Mouse (Mus musculus) midbrain, postnatal 0 days (tissue): Measurements from ENCODE around the gene Scaf4. TPM values are rescaled to one million over a fixed set of nuclear protein-coding genes. Genes with fewer than 3 reads are reported as not detected.
A peak's percentile ranks its signal among the peaks of the same experiment; 100 is the strongest.

Source experiments
- ATAC-seq: fragments of 200-750 bp; cut with Nextera tagmentation; 2 replicates; pipeline ENCODE4 v1.8.0; 2017; ENCODE audit warnings: moderate number of reproducible peaks, mild to moderate bottlenecking, moderate TSS enrichment, moderate library complexity; ENCODE audit not compliant: low FRiP score
- DNase-seq: peaks from one replicate; pipeline ENCODE4 v3.0.0-alpha.2; 2015; ENCODE audit warnings: low spot score
- H3K27ac ChIP-seq: fragments of 300-500 bp; sonication (generic); 2 replicates; pipeline ENCODE4 v1.5.1; 2014; ENCODE audit warnings: low read depth, mild to moderate bottlenecking, low read length, mixed read lengths
- H3K27me3 ChIP-seq: fragments of 300-500 bp; sonication (generic); 2 replicates; pipeline ENCODE4 v1.6.1; 2014; ENCODE audit warnings: low read length, control low read depth, mixed read lengths; ENCODE audit not compliant: insufficient read depth
- H3K36me3 ChIP-seq: fragments of 300-500 bp; sonication (generic); 2 replicates; pipeline ENCODE4 v1.6.1; 2014; ENCODE audit warnings: low read length, control low read depth, mixed read lengths; ENCODE audit not compliant: insufficient read depth
- H3K4me1 ChIP-seq: fragments of 300-500 bp; sonication (generic); 2 replicates; pipeline ENCODE4 v1.6.1; 2014; ENCODE audit warnings: mild to moderate bottlenecking, control low read depth, antibody characterized with exemption, low read length, mixed read lengths; ENCODE audit not compliant: insufficient read depth
- H3K4me2 ChIP-seq: fragments of 300-500 bp; sonication (generic); 2 replicates; pipeline ENCODE4 v1.6.1; 2014; ENCODE audit warnings: low read depth, mild to moderate bottlenecking, low read length, mixed read lengths; ENCODE audit not compliant: poor library complexity, severe bottlenecking
- H3K4me3 ChIP-seq: fragments of 300-500 bp; sonication (generic); 2 replicates; pipeline ENCODE4 v1.5.1; 2014; ENCODE audit warnings: low read depth, mild to moderate bottlenecking, low read length, moderate library complexity
- H3K9ac ChIP-seq: fragments of 300-500 bp; sonication (generic); replicated peaks from 2 replicates; pipeline ENCODE4 v1.6.1; 2014; ENCODE audit warnings: mild to moderate bottlenecking, low read length, moderate library complexity, mixed read lengths; ENCODE audit not compliant: poor library complexity, severe bottlenecking
- H3K9me3 ChIP-seq: fragments of 300-500 bp; sonication (generic); 2 replicates; pipeline ENCODE4 v1.6.1; 2016; ENCODE audit warnings: low read length, control low read depth
- CTCF ChIP-seq: IDR thresholded peaks from 2 replicates; pipeline ENCODE4 v1.5.1; 2016; ENCODE audit warnings: antibody characterized with exemption, mild to moderate bottlenecking
- WGBS: fragments of 180-500 bp; shearing (Covaris S2); extraction: QIAGEN DNeasy Blood & Tissue Kit; methylation state at CpG from one replicate; pipeline ENCODE4 v1.1.7; 2014; 5-methylcytosine and 5-hydroxymethylcytosine counted together
- polyA plus RNA-seq: library from polyadenylated mRNA; unstranded; fragments of >200 nt; fragmentation: Nextera tagmentation; extraction: Ambion mirVana; gene quantifications from 2 replicates; pipeline ENCODE4 v1.2.1, GENCODE M21; 2015
- total RNA-seq: library from RNA; depleted of rRNA; stranded (reverse); fragments of >200 nt; gene quantifications from 2 replicates; pipeline ENCODE4 v1.2.3, GENCODE M21; 2014

Gene Scaf4
- total and polyA plus RNA-seq, 2 experiments from 2014 or later, result 10.7 to 17.9 TPM

- Histone ChIP-seq H3K9ac (no peak overlapping the region), H3K4me3 (no peak overlapping the region), H3K27me3 (no peaks in the 10 kb centered on the region), H3K4me2 (no peak overlapping the region), H3K36me3 (no peaks in the 10 kb centered on the region), H3K4me1 (no peaks in the 10 kb centered on the region), H3K9me3 (no peaks in the 10 kb centered on the region), H3K27ac (no peak overlapping the region)
- peak; percentile 52 for TF ChIP-seq CTCF
- no peak for ATAC-seq
- 50% methylated on average over 13 of the region's 13 CpGs for WGBS
- peak; percentile 28 for DNase-seq
Measured at GRCm38 (mm10) chr16:90187453-90187852, 96.8 kb downstream of the Scaf4 start.

GRCm38 (mm10) chr16:90185928-90186588, 98.2 kb downstream of the Scaf4 start:
- no peak overlapping the region for H3K9ac ChIP-seq
- WGBS, result 45% methylated on average over 8 of the region's 8 CpGs

GRCm38 (mm10) chr16:90184135-90184534, 100.2 kb downstream of the Scaf4 start:
- ATAC-seq (no peak), DNase-seq (no peak)
- no peak overlapping the region for H3K27ac ChIP-seq
- no peaks in the 10 kb centered on the region for H3K36me3 ChIP-seq
- H3K27me3 ChIP-seq, result no peaks in the 10 kb centered on the region
- H3K4me1 ChIP-seq, result no peaks in the 10 kb centered on the region
- H3K9me3 ChIP-seq, result no peaks in the 10 kb centered on the region
- WGBS, result 89% methylated on average over 6 of the region's 6 CpGs
- H3K4me3 ChIP-seq, result no peak overlapping the region
- no peak for TF ChIP-seq CTCF
- H3K9ac ChIP-seq, result no peak overlapping the region
- H3K4me2 ChIP-seq, result no peak overlapping the region

More at GRCm38 (mm10) chr16:90185928-90186588, 98.2 kb downstream of the Scaf4 start:
- TF ChIP-seq CTCF, result peak; percentile 91
- peak; percentile 91 for DNase-seq
- no peaks in the 10 kb centered on the region for H3K36me3 ChIP-seq
- no peaks in the 10 kb centered on the region for H3K9me3 ChIP-seq
- no peak overlapping the region for H3K4me3 ChIP-seq
- H3K4me2 ChIP-seq, result no peak overlapping the region
- H3K27me3 ChIP-seq, result no peaks in the 10 kb centered on the region
- 0 out of 2 replicates have a peak, but pooled peaks have one; percentile 64 for ATAC-seq
- H3K4me1 ChIP-seq, result no peaks in the 10 kb centered on the region
- no peak overlapping the region for H3K27ac ChIP-seq

GRCm38 (mm10) chr16:90181673-90182072, 102.6 kb downstream of the Scaf4 start:
- Histone ChIP-seq H3K4me3 (no peak overlapping the region), H3K36me3 (no peaks in the 10 kb centered on the region), H3K27me3 (no peaks in the 10 kb centered on the region), H3K9me3 (no peaks in the 10 kb centered on the region), H3K9ac (no peak overlapping the region), H3K4me2 (no peak overlapping the region), H3K4me1 (no peaks in the 10 kb centered on the region), H3K27ac (no peak overlapping the region)
- DNase-seq (no peak), ATAC-seq (no peak)
- no peak for TF ChIP-seq CTCF
- 91% methylated on average over 8 of the region's 8 CpGs for WGBS

GRCm38 (mm10) chr16:90180975-90181374, 103.3 kb downstream of the Scaf4 start:
- WGBS, result 89% methylated on average over 6 of the region's 6 CpGs
- DNase-seq (no peak), ATAC-seq (no peak)
- H3K4me2 ChIP-seq, result no peak overlapping the region
- no peak overlapping the region for H3K9ac ChIP-seq
- H3K4me3 ChIP-seq, result no peak overlapping the region
- H3K36me3 ChIP-seq, result no peaks in the 10 kb centered on the region
- H3K9me3 ChIP-seq, result no peaks in the 10 kb centered on the region
- no peaks in the 10 kb centered on the region for H3K27me3 ChIP-seq
- no peak for TF ChIP-seq CTCF
- no peaks in the 10 kb centered on the region for H3K4me1 ChIP-seq
- no peak overlapping the region for H3K27ac ChIP-seq

GRCm38 (mm10) chr16:90179892-90180291, 104.4 kb downstream of the Scaf4 start:
- Histone ChIP-seq H3K9me3 (no peaks in the 10 kb centered on the region), H3K4me3 (no peak overlapping the region), H3K27ac (no peak overlapping the region), H3K9ac (no peak overlapping the region), H3K4me2 (no peak overlapping the region), H3K4me1 (no peaks in the 10 kb centered on the region), H3K27me3 (no peaks in the 10 kb centered on the region), H3K36me3 (no peaks in the 10 kb centered on the region)
- ATAC-seq, result no peak
- TF ChIP-seq CTCF, result no peak
- no peak for DNase-seq
- WGBS, result 80% methylated on average over 5 of the region's 5 CpGs
